Mouse (Mus musculus) forelimb bud, embryonic 11.5 days (tissue): ENCODE data around the gene B3gnt4.

Experiments
- DNase-seq: peaks from one replicate; pipeline ENCODE4 v3.0.0-alpha.2; 2012; ENCODE audit warnings: low read depth, low spot score

The B3gnt4 gene

DNA sequence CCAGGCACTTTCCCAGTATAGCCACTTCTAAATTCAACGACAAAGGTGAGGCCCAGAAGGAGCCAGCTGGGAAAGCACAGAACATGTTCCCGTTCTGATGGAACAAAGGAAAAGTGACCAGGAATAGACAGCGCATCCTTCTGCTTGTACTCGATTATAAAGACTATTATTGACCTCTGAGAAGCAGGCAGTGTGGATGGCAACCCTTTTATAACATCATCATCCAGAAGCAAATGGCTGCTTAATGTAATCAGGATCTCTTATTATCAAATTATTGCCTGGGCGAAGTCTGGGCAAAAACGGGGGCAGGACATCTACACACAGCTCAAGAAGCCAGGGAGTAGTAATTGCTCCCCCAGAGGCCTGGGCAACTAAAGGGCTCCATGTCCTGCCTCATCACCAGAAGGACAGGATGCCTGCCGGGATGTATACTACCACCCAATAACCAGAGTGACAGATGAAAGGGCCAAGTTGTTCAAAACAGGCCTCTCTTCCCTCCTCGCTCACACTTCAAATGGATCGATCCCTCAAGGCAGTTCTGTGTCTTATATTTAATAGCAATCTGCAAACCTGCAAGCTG, 15.7 kb downstream of the B3gnt4 start:
- DNase-seq = no peak

DNA sequence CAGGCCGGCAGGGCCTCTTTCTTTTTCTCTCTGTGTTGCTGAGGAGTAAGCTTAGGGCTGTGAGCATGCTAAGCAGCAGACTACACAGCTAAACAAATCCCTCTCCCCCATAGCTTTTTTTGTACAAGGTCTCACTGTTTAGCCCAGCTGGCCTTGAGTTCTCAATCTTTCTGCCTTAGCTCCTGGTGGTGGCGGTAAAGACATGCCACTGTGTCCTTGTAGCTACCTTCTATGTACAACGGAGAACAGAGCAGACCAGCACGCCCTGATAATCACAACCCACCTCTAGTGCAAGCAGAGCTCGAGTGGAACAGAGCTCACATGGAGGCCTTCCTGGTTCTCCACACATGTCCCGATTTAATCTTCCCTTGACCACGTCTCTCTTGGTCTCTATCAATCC, 18.4 kb downstream of the B3gnt4 start:
- DNase-seq = no peak

DNA sequence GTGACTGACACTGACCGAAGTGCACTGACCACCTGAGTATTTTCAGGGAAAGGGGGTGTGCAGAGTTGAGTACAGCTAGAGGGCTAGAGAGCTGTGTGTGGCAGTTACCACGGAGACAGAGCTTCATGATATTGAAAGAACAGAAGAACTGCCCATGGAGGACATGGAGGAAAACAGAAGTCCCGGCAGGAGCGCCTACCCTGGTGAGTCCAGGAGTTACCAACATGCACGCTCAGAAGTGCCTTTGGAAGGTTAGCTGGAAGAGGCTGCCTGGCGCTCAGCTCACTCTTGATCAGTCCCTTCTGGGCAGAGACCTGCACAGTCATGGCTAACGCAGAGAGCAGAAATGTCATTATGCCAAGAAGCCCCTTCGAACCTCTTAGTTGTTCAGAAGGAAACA, 19.8 kb downstream of the B3gnt4 start:
- no peak for DNase-seq

DNA sequence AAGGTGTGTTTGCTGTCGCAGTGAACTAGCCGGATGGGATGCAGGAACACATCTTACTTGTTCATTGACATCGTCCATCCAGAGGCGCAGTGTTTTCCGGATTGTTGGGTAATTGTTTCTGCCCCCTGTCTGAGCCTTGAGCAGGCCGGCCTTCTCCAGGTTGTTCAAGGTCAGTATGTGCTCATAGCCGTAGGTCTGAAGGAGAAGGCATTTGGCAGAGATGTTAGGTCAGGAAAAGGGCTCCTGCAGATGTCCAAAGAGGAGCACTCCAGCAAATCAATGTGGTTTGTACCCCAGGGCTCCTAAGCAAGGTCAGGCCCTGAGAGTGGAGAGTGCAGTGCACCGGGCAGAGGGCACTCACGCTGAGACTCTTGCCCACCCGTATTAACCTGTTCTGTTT, 23.5 kb downstream of the B3gnt4 start:
- no peak for DNase-seq

DNA sequence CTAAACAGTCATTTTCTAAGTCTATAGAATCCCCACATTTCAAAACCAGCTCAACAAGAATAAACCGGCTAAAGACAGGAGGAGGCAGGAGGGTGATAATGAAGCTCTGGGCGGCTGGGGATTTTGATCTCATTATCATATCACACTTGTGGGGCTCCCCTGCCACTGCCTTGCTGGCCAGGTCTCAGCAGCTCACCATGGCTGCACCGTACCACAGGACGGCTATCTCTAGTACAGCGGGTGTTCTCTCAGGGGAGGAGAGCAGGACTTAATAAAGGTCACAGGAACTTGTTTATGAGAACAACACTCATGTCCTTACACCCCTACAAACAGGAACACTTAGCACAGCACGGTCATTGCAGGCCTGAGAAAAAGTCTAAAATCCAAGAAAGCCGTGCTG, 45.4 kb downstream of the B3gnt4 start:
- no peak for DNase-seq

DNA sequence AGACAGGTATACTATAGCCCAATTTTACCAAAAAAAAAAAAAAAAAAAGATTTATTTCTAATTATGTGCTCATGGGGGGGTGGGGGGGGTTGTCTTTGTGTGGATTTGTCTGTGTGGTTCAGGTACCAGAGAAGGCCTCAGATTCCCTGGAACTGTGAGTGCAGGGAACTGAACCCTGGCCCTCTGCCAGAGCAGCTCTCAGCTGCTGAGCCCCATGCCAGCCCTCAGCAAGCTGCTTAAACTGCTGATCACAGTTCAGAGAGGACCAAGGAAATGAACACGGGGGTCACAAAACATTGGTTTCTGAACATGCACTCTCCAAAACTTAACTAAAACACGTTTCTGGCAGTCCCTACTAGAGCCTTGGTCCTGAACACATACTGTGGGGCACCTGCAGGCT, 46.2 kb downstream of the B3gnt4 start:
- DNase-seq = no peak

DNA sequence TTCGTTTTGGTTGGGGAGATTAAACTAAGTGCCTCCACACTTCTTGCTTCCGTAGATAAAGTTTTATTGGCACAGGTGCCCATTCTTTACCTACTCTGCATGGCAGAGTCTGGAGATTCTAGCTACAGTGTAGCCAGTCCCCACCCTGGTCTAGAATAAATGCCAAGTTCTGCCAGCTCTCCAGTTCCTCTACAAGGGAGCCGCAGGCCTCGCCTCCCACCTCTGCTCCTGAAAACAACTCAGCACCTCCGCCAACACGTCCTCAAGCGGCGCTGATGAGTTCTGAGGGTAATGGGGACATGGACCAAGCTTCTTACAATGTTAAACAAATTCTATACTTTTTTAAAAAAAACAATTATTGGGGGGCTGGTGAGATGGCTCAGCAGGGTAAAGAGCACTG, 49.3 kb downstream of the B3gnt4 start:
- no peak for DNase-seq

DNA sequence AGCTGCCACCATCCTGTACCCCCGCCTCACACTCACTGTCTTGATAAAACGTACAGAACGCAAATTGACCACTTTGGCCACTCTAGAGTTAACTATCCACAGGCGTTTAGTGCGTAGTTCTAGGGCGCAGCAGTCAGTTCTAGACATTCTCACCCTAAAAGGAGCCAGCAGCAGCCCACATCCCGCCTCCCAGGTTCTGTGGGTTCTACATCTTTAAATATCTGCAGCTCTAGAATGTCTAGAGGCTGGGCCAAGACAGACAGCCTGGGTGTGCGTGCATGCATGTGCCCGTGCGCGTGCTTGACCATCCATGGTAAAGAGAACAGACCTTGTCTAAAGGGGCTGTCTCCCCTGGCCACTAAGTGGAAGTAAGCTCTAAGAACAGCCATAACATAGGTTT, 50.9 kb downstream of the B3gnt4 start:
- DNase-seq = no peak
